Mouse (Mus musculus): ENCODE results near the gene Emid1. TPM values are rescaled to one million over a fixed set of nuclear protein-coding genes. Genes with fewer than 3 reads are reported as not detected.

The Emid1 gene
- polyA plus RNA-seq, 1 experiment from 2014 or later = 9.9 TPM

GRCm38 (mm10) chr11:5075760-5076159 is 76.3 kb downstream of the Emid1 start:
- peaks cover 43% of the 10 kb centered on the region; the same call in 1 of the 2 replicates for H3K36me3 ChIP-seq (ENCODE audit: control insufficient read depth, insufficient read depth, low read length)
- no peak for ATAC-seq (ENCODE audit: insufficient number of reproducible peaks, low FRiP score, low TSS enrichment, low read depth)

DNA sequence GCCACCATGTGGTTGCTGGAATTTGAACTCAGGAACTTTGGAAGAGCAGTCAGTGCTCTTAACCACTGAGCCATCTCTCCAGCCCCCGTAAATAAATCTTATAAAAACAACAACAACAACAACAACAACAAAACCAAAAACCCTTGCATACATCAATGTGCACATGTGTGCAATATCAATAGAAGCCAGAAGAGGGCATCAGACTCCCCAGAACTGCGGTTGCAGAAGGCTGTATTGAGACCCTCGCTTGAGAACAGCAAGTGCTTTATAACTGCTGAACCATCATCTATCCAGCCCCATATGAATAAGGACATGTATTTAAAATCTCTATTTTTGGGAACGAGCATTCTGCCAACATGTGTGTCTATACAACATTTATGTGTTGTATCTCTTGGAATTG is 77.2 kb downstream of the Emid1 start:
- H3K4me2 ChIP-seq (ENCODE audit: low read depth, severe bottlenecking) = no peak overlapping the region
- no peak overlapping the region for H3K9ac ChIP-seq (ENCODE audit: low read length)
- DNase-seq (ENCODE audit: low spot score) (peak; percentile 54), ATAC-seq (ENCODE audit: insufficient number of reproducible peaks, low FRiP score, low TSS enrichment, low read depth) (no peak)
- no peaks in the 10 kb centered on the region for H3K4me1 ChIP-seq (ENCODE audit: control insufficient read depth, insufficient read depth, low read length)
- H3K27ac ChIP-seq (replicated peaks; ENCODE audit: low read depth, low read length) = no peak overlapping the region
- H3K9me3 ChIP-seq (ENCODE audit: control insufficient read depth, low read length) = no peaks in the 10 kb centered on the region
- no peaks in the 10 kb centered on the region for H3K27me3 ChIP-seq (ENCODE audit: control insufficient read depth, insufficient read depth, low read length)
- H3K4me3 ChIP-seq (ENCODE audit: low read depth, low read length) = no peak overlapping the region
- H3K36me3 ChIP-seq (ENCODE audit: control insufficient read depth, insufficient read depth, low read length) = peaks cover 46% of the 10 kb centered on the region; the same call in 1 of the 2 replicates
- WGBS = 73% methylated on average over 4 of the region's 4 CpGs

More at GRCm38 (mm10) chr11:5075760-5076159, 76.3 kb downstream of the Emid1 start:
- Histone ChIP-seq H3K4me2 (ENCODE audit: low read depth, severe bottlenecking) (no peak overlapping the region), H3K9ac (ENCODE audit: low read length) (no peak overlapping the region), H3K4me1 (ENCODE audit: control insufficient read depth, insufficient read depth, low read length) (no peaks in the 10 kb centered on the region), H3K27ac (replicated peaks; ENCODE audit: low read depth, low read length) (no peak overlapping the region), H3K9me3 (ENCODE audit: control insufficient read depth, low read length) (no peaks in the 10 kb centered on the region), H3K4me3 (ENCODE audit: low read depth, low read length) (no peak overlapping the region), H3K27me3 (ENCODE audit: control insufficient read depth, insufficient read depth, low read length) (no peaks in the 10 kb centered on the region)
- no peak for DNase-seq (ENCODE audit: low spot score)

DNA sequence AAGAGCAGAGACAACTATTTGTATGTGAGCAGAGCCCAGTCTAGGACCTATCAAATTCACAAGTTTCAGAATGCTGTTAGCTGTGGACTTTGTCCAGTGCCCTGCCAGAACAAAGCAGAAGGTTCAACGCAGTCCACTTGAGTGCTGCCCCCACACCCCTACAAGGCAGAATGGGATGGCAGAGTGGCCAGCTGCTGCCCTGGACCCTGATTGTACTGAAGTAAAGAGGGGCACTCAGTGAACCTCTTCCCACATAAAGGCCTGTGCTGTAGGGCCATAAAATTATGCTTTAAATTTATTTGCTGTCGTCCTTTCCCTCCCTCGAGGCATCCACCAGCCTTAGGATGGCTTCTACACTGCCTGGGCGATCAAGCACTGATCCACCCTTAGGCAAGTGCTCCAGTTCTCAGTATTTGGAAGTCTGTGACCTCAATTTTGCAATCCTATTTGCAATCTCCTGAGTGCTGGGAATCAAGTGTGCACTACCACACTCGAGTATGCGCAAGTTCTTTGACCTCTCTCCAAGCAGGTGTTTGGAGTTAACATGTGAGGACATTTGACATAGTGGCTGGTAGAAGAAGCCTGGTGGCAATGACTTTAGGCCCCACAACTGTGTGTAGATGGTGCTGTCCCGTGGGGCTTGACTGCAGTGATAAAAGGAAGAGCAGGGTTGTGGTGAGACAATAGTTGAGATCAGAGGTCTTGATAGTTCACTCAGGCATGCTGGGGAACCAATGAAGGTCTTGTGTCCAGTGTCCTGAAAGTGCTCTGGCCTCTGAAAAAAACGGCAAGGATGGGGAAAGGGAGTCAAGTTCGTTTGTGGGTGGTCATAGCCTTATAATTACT is 83.7 kb downstream of the Emid1 start:
- H3K4me1 ChIP-seq (ENCODE audit: control insufficient read depth, insufficient read depth, low read length) = peaks cover 11% of the 10 kb centered on the region; the same call in 1 of the 2 replicates
- DNase-seq (ENCODE audit: low spot score) (no peak), ATAC-seq (ENCODE audit: insufficient number of reproducible peaks, low FRiP score, low TSS enrichment, low read depth) (no peak)
- peaks cover 15% of the 10 kb centered on the region for H3K27me3 ChIP-seq (ENCODE audit: control insufficient read depth, insufficient read depth, low read length)
- H3K4me2 ChIP-seq (ENCODE audit: low read depth, severe bottlenecking) = no peak overlapping the region
- no peak overlapping the region for H3K4me3 ChIP-seq (ENCODE audit: low read depth, low read length)
- peaks cover 38% of the 10 kb centered on the region for H3K36me3 ChIP-seq (ENCODE audit: control insufficient read depth, insufficient read depth, low read length)
- no peak overlapping the region for H3K9ac ChIP-seq (ENCODE audit: low read length)
- no peak overlapping the region for H3K27ac ChIP-seq (replicated peaks; ENCODE audit: low read depth, low read length)
- H3K9me3 ChIP-seq (ENCODE audit: control insufficient read depth, low read length) = no peaks in the 10 kb centered on the region
- 87% methylated on average over 9 of the region's 9 CpGs for WGBS

- no peak overlapping the region for H3K27ac ChIP-seq (replicated peaks; ENCODE audit: low read depth, low read length)
- no peak for ATAC-seq (ENCODE audit: insufficient number of reproducible peaks, low FRiP score, low TSS enrichment, low read depth)
- H3K9ac ChIP-seq (ENCODE audit: low read length) = no peak overlapping the region
- H3K4me1 ChIP-seq (ENCODE audit: control insufficient read depth, insufficient read depth, low read length) = peaks cover 20% of the 10 kb centered on the region
- no peak overlapping the region for H3K4me3 ChIP-seq (ENCODE audit: low read depth, low read length)
- peaks cover 27% of the 10 kb centered on the region for H3K27me3 ChIP-seq (ENCODE audit: control insufficient read depth, insufficient read depth, low read length)
- H3K4me2 ChIP-seq (ENCODE audit: low read depth, severe bottlenecking) = no peak overlapping the region
- peaks cover 26% of the 10 kb centered on the region for H3K36me3 ChIP-seq (ENCODE audit: control insufficient read depth, insufficient read depth, low read length)
- DNase-seq (ENCODE audit: low spot score) = no peak
- H3K9me3 ChIP-seq (ENCODE audit: control insufficient read depth, low read length) = no peaks in the 10 kb centered on the region
Observed at GRCm38 (mm10) chr11:5067063-5067462, 85.0 kb downstream of the Emid1 start.

DNA sequence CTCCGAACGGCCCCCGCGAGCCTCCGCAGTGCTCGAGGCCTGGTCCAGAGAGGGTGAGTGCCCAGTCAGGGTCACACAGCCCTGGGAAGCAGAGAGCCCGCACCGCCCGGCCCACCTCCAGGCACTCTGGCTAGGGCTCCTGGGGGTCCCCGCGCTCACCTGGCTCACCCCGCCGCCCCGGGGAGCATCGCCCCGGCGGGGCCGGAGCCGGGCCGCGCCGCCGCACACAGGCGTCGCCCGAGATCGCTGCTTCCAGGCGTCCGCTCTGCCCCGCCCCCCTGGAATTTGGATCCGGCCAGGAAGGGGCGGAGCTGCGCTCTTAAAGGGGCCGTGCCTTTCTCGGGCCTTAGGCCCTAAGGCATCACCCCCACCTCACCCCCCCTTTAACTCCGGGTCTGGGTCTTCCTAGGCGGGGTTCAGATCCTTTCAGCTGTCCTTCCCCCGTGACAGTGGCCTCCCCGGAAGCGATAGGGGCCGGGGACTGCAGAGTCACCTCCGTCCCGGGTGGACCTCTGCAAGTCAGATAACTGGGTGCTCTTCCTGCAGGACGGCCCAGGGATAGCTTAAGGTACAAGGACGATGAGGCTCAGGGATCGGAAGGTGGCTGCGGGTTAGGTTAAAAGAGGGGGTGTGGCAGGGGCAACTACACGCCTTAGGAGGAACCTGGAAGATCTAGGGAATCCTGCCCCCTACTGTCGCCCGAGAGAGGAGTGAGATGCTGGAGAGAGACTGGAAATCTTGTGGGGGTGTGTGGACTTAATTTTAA is 86.8 kb downstream of the Emid1 start, which contains the start of gene Gas2l1:
Gas2l1 (minus strand) TSS at position 272 of the 766 bp plus-strand sequence.
- ATAC-seq (ENCODE audit: insufficient number of reproducible peaks, low FRiP score, low TSS enrichment, low read depth) (peak; percentile 79), DNase-seq (ENCODE audit: low spot score) (peak; percentile 91)
- peak within 1 kb of the TSS; percentile 67 for H3K4me3 ChIP-seq (ENCODE audit: low read depth, low read length)
- under 1% methylated on average over 49 of the region's 50 CpGs for WGBS
- no peak within 1 kb of the TSS for H3K27ac ChIP-seq (replicated peaks; ENCODE audit: low read depth, low read length)
- peaks cover 46% of the 10 kb centered on the region for H3K27me3 ChIP-seq (ENCODE audit: control insufficient read depth, insufficient read depth, low read length)
- peak within 1 kb of the TSS; percentile 74 for H3K9ac ChIP-seq (ENCODE audit: low read length)
- no peaks in the 10 kb centered on the region for H3K9me3 ChIP-seq (ENCODE audit: control insufficient read depth, low read length)
- peak within 1 kb of the TSS; percentile 92 for H3K4me2 ChIP-seq (ENCODE audit: low read depth, severe bottlenecking)
- peaks cover 32% of the 10 kb centered on the region for H3K4me1 ChIP-seq (ENCODE audit: control insufficient read depth, insufficient read depth, low read length)
- H3K36me3 ChIP-seq (ENCODE audit: control insufficient read depth, insufficient read depth, low read length) = peaks cover 11% of the 10 kb centered on the region

DNA sequence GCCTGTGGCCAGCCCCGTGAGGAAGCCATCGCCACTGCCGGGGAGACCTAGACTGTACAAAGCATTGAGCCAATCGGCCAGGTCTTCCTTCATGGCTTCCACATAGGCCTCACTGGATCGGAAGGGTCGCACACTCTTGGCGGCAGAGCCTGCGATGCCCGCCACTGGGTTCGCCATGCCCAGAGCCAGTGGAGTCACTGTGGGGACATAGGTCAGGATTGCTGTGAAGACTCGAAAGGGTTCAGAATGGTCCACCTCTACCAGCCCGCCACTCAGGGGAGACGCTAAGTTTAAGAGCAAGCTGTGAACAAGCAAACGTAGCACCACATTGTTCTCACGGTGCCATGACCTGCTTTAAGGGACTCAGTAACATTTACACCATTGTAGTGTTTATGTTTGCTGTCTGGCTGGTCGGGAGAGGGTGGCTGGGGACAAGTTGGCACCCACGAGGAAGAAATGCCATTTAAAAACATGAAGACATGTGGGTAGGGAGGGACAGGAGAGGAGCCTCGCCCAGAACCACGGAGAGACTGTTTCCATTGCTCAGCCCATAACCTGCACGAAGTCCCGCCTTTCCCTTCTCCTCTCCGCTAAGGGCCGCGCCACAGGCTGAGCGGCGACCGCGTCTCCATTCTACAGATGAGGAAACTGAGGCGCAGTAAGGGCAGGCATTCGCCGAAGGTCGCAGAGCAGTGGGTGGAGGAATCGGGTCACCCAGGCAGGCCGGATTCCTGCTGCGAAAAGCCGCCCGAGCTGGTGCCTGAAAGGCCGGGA is 87.6 kb downstream of the Emid1 start:
- Histone ChIP-seq H3K36me3 (ENCODE audit: control insufficient read depth, insufficient read depth, low read length) (peaks cover 8% of the 10 kb centered on the region), H3K27ac (replicated peaks; ENCODE audit: low read depth, low read length) (no peak overlapping the region), H3K9me3 (ENCODE audit: control insufficient read depth, low read length) (no peaks in the 10 kb centered on the region), H3K9ac (ENCODE audit: low read length) (peak overlapping the region; percentile 74), H3K4me3 (ENCODE audit: low read depth, low read length) (peak overlapping the region; percentile 67), H3K4me1 (ENCODE audit: control insufficient read depth, insufficient read depth, low read length) (peaks cover 37% of the 10 kb centered on the region), H3K4me2 (ENCODE audit: low read depth, severe bottlenecking) (peak overlapping the region; percentile 92), H3K27me3 (ENCODE audit: control insufficient read depth, insufficient read depth, low read length) (peaks cover 53% of the 10 kb centered on the region)
- ATAC-seq (ENCODE audit: insufficient number of reproducible peaks, low FRiP score, low TSS enrichment, low read depth) (peak; percentile 8; the same call in 1 of the 2 replicates), DNase-seq (ENCODE audit: low spot score) (peak; percentile 41)
- 14% methylated on average over 38 of the region's 38 CpGs for WGBS

GRCm38 (mm10) chr11:5063561-5064281 is 88.3 kb downstream of the Emid1 start:
- Histone ChIP-seq H3K4me3 (ENCODE audit: low read depth, low read length) (peak overlapping the region; percentile 67), H3K27ac (replicated peaks; ENCODE audit: low read depth, low read length) (no peak overlapping the region), H3K36me3 (ENCODE audit: control insufficient read depth, insufficient read depth, low read length) (peaks cover 3% of the 10 kb centered on the region; the same call in 1 of the 2 replicates), H3K9me3 (ENCODE audit: control insufficient read depth, low read length) (no peaks in the 10 kb centered on the region), H3K4me2 (ENCODE audit: low read depth, severe bottlenecking) (peak overlapping the region; percentile 92; the same call in 1 of the 2 replicates), H3K9ac (ENCODE audit: low read length) (no peak overlapping the region), H3K4me1 (ENCODE audit: control insufficient read depth, insufficient read depth, low read length) (peaks cover 39% of the 10 kb centered on the region), H3K27me3 (ENCODE audit: control insufficient read depth, insufficient read depth, low read length) (peaks cover 61% of the 10 kb centered on the region)
- DNase-seq (ENCODE audit: low spot score) = peak; percentile 47
- ATAC-seq (ENCODE audit: insufficient number of reproducible peaks, low FRiP score, low TSS enrichment, low read depth) = no peak
- 46% methylated on average over 31 of the region's 31 CpGs for WGBS
